Mouse (Mus musculus) left cerebral cortex, adult 18-20 months (tissue): ENCODE measurements around the gene Postn. TPM values are rescaled to one million over a fixed set of nuclear protein-coding genes. Genes with fewer than 3 reads are reported as not detected.

Source experiments
- DNase-seq, 2 experiments: peaks; one replicate each; pipeline ENCODE4 v3.0.0; 2021 to 2022; ENCODE audit warnings: low spot score in 2 of 2, mixed read lengths in 1 of 2
- long read RNA-seq, 2 experiments: library from polyadenylated mRNA; stranded (forward); transcript quantifications; one replicate each; pipeline ENCODE4 v2.0.0; 2021
- total RNA-seq, 2 experiments: library from RNA; stranded (reverse); gene quantifications; 2 replicates each; pipeline ENCODE4 v1.2.3; 2021

Gene Postn
- total RNA-seq, result 1 to 10 TPM; 1.2 to 1.6 TPM
- long read RNA-seq, experiment 1, result 0 reads
- long read RNA-seq, experiment 2, result 0 reads

GRCm38 (mm10) chr3:54360897-54361296, at the start of gene Postn:
TSS of gene Postn (plus strand) at chr3:54361109.
- no peak for DNase-seq

- peak in 1 of 2 experiments; percentile 37 for DNase-seq
These were observed 46.9 kb upstream of the Postn start for GRCm38 (mm10) chr3:54314055-54314454.

GRCm38 (mm10) chr3:54352891-54353652, 7.8 kb upstream of the Postn start:
- DNase-seq, result peak; percentile 84 to 87

- peak in 1 of 2 experiments; percentile 6 for DNase-seq
These were observed 3.3 kb upstream of the Postn start for GRCm38 (mm10) chr3:54357561-54357960.

GRCm38 (mm10) chr3:54358463-54359189, 2.3 kb upstream of the Postn start:
- DNase-seq, result no peak

- DNase-seq, result no peak
These were observed 747 bp downstream of the Postn start for GRCm38 (mm10) chr3:54361656-54362055.

GRCm38 (mm10) chr3:54371015-54371414, 10.1 kb downstream of the Postn start:
- DNase-seq, result no peak

- DNase-seq, result no peak
These were observed 11.7 kb downstream of the Postn start for GRCm38 (mm10) chr3:54372625-54373024.

- no peak for DNase-seq
These were observed 15.1 kb downstream of the Postn start for GRCm38 (mm10) chr3:54376014-54376413.

- DNase-seq, result no peak
These were observed 16.7 kb downstream of the Postn start for GRCm38 (mm10) chr3:54377647-54378046.

- no peak for DNase-seq
These were observed 17.2 kb downstream of the Postn start for GRCm38 (mm10) chr3:54378135-54378534.

GRCm38 (mm10) chr3:54379981-54380380, 19.1 kb downstream of the Postn start:
- DNase-seq, result no peak

GRCm38 (mm10) chr3:54399321-54399720, 38.4 kb downstream of the Postn start:
- no peak for DNase-seq

- no peak for DNase-seq
These were observed 39.0 kb downstream of the Postn start for GRCm38 (mm10) chr3:54399911-54400310.

- DNase-seq, result no peak
These were observed 39.7 kb downstream of the Postn start for GRCm38 (mm10) chr3:54400617-54401016.

- DNase-seq, result no peak
These were observed 40.8 kb downstream of the Postn start for GRCm38 (mm10) chr3:54401706-54402105.

- no peak for DNase-seq
These were observed 42.9 kb downstream of the Postn start for GRCm38 (mm10) chr3:54403791-54404190.

- no peak for DNase-seq
These were observed 45.7 kb downstream of the Postn start for GRCm38 (mm10) chr3:54406567-54406966.

- DNase-seq, result no peak
These were observed 50.1 kb downstream of the Postn start for GRCm38 (mm10) chr3:54411052-54411451.

GRCm38 (mm10) chr3:54412885-54413583, 52.1 kb downstream of the Postn start:
- no peak for DNase-seq

- no peak for DNase-seq
These were observed 52.6 kb downstream of the Postn start for GRCm38 (mm10) chr3:54413584-54413897.

- no peak for DNase-seq
These were observed 53.5 kb downstream of the Postn start for GRCm38 (mm10) chr3:54414386-54414785.
